Mouse (Mus musculus): ENCODE results near the gene Klhl41.
"Not testable (repeated sequence)": the region's sequence is repeated elsewhere in the genome, so short reads cannot be mapped to it uniquely, and the experiment has no call there.

Klhl41 gene

DNA sequence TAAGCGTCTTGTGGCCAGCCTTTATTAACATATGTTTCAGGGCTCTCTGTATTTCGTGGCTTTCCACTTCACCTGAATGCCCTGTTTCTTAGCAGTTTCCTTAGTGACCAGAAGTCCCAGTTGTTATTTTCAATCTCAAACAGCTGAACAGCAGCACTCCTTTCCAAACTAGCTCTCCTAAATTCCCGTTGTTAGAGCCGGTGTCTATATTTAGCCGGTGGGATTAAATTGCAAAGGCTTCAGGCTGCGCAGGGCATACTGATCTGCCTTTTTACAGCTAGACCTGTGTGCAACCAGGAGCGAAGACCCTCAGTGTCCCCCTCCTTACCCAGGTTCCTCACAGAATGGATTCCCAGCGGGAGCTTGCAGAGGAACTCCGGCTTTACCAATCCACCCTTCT, at the start of gene Klhl41:
Gene Klhl41, plus strand, starts transcription at position 268 of the 400 bp plus-strand sequence.
- DNase-seq (ENCODE audit: low read depth, low spot score), result no peak

DNA sequence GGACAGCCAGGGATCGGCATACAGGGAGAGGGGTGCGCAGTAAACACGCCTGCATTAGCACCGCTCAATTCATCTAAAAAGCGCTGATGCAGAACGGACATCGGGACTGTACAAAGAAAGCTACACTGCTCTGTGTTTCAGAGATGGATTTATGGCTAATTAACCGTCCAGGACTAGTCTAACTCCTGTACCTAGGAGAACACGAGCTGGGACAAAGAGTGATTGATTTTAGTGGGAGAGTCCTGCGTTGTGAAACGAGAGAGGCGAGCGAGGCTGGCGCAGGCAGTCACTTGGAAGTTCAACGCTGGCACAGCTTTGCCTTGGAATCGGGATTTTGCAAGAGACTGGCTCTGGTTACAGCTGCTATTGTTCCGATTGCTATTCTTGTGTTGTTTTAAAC, 40.7 kb upstream of the Klhl41 start:
- DNase-seq (ENCODE audit: low read depth, low spot score), result no peak

- DNase-seq (ENCODE audit: low read depth, low spot score), result no peak
These were observed 40.0 kb upstream of the Klhl41 start for GRCm38 (mm10) chr2:69629914-69630313.

DNA sequence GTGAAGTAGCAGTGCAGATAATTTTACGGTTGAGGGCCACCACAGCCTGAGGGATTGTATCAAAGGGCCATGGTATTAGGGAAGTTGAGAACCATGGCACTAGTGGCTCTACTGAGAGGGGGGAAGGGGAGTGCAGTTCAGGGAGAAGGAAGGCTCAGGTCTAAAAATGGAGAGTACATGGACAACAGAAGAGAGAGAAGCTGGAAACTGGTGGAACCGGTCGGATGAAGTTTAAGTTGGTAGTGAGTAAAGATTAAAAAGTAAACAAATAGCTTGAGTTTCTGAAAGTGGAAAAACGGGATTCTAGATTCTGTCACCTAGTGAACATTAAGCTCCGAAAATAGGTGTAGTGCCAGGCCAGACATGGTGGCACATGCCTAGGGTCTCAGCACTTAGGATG, 39.1 kb upstream of the Klhl41 start:
- no peak for DNase-seq (ENCODE audit: low read depth, low spot score)

GRCm38 (mm10) chr2:69631449-69631848, 38.5 kb upstream of the Klhl41 start:
- peak; percentile 48 for DNase-seq (ENCODE audit: low read depth, low spot score)

GRCm38 (mm10) chr2:69635064-69635701, 34.7 kb upstream of the Klhl41 start:
- DNase-seq (ENCODE audit: low read depth, low spot score), result peak; percentile 85

DNA sequence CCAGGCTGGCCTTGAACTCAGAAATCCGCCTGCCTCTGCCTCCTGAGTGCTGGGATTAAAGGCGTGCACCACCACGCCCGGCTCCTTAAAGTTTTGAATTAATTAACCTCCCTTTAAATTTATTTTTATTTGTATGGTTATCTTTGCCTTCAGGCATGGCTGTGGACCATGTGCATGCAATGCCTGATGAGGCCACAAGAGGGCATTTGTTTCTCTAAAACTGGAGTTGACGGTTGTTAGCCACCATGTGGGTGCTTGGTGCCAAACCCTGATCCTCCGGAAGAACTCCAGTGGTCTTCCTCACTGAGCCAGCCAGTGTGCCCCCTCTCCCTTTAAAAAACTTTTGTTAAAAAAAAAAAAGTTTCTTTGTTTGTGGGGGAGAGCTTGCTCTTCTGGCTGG, 34.1 kb upstream of the Klhl41 start:
- DNase-seq (ENCODE audit: low read depth, low spot score), result peak; percentile 77

- not testable (repeated sequence) for DNase-seq (ENCODE audit: low read depth, low spot score)
These were observed 31.9 kb upstream of the Klhl41 start for GRCm38 (mm10) chr2:69637989-69638388.

DNA sequence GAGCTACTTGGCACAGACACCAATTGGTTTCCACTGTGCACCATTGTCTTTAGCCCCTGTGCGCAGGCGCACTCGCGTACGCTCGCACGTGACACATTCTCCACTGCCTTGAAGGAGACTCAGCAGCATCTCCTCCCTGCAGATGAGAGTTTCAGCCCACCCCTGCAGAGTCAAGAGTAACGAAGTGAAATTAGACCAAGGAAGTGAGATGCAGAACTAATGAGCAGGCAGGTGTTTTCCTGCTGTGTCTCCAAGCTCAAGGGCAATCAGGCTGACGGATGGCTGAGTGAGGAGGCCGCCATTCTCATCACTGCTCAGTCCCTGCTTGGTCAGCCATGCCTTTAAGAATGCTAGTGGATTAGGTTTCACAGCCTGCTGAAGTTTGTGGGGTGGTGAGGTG, 29.8 kb upstream of the Klhl41 start:
- DNase-seq (ENCODE audit: low read depth, low spot score), result no peak

GRCm38 (mm10) chr2:69644968-69645617, 24.8 kb upstream of the Klhl41 start:
- DNase-seq (ENCODE audit: low read depth, low spot score), result no peak

DNA sequence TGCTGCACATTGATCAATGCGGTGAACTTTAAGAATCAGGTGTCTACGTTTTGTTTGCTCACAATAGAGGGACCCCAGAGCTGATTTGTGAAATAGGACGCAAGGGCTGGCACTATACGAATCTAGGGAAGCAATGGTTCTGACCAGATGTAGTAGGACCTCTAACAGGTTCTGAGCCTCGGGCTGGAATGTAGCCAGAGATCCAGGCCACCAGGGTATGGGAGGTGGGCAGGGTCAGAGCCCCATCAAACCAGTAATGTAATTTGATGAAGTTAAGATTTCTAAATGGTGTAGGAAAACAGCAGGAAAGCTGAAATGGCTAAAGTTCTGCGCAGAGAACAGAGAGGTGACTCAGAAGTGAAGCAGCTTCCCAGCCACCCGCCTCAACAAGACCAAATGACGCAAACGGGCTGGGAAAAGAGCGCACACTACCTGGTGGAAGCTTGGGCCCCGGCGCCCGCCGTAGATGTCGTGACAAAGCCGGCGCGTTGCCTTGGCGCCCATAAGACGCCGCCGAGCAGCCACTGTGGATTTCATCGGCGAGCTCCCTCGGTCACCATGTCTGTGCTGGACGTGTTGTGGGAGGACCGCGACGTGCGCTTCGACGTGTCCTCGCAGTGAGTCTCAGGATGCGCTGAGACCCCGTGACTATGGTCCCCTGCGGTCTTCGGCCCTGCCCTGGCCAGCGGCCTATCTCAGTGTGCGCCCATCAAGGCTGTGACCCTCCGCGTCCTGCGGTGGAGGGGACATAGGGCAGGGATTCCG, 23.0 kb upstream of the Klhl41 start, which contains the start of gene Bbs5:
Gene Bbs5, plus strand, starts transcription at position 446 of the 765 bp plus-strand sequence.
- DNase-seq (ENCODE audit: low read depth, low spot score), result peak; percentile 72

- no peak for DNase-seq (ENCODE audit: low read depth, low spot score)
These were observed 20.2 kb upstream of the Klhl41 start for GRCm38 (mm10) chr2:69649716-69650115.

- DNase-seq (ENCODE audit: low read depth, low spot score), result no peak
These were observed 10.6 kb upstream of the Klhl41 start for GRCm38 (mm10) chr2:69659326-69659725.

DNA sequence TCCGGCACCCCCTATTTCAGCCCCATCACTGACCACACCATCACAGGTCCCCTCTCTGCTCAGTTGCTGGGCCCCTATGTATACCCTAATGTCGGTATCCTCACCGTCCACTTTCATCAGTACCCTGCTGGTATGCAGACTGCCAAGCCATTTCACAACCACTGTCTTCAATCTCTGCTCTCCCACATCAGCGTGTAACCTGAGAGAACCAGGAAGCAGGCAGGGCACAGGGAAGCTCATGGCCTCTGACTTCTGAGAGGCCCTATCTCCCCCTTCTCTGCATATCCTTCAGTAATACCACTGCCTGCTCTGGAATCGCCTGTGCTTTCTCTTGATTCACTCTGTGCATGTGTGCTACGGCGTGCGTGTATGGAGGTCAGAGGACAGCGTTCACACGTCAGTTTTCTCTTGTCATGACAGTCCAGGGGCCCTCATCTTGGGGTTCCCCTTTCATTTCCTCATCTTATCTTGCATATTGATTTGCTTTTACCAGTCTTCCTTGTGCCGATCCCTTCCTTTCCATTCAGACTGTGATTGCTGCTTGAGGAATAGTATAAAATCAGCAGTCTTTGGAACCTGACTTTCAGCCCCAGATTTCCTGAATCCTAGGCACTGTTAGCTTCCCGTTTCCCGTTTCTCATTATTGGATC, 6.0 kb upstream of the Klhl41 start:
- DNase-seq (ENCODE audit: low read depth, low spot score), result no peak

DNA sequence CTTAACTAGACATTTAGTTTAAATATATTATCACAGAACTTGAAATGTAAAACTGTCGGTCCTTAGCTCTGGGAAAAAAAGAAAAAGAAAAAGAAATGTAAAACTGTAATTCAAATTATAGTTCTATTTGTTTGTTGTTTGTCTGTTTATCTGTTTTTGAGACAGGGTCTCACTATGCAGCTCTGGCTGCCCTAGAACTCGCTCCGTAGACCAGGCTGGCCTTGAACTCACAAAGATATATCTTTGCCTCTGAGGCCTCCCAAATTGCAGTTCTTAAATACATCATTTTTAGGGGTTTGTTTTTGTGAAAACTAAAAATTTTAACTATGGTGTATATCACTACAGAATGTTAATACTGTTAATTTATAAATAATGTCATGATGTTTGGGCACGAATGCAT, 2.3 kb upstream of the Klhl41 start:
- no peak for DNase-seq (ENCODE audit: low read depth, low spot score)

GRCm38 (mm10) chr2:69668414-69668813, 1.5 kb upstream of the Klhl41 start:
- no peak for DNase-seq (ENCODE audit: low read depth, low spot score)

- DNase-seq (ENCODE audit: low read depth, low spot score), result no peak
These were observed 3.8 kb downstream of the Klhl41 start for GRCm38 (mm10) chr2:69673723-69674122.

GRCm38 (mm10) chr2:69675266-69675665, 5.3 kb downstream of the Klhl41 start:
- no peak for DNase-seq (ENCODE audit: low read depth, low spot score)

DNA sequence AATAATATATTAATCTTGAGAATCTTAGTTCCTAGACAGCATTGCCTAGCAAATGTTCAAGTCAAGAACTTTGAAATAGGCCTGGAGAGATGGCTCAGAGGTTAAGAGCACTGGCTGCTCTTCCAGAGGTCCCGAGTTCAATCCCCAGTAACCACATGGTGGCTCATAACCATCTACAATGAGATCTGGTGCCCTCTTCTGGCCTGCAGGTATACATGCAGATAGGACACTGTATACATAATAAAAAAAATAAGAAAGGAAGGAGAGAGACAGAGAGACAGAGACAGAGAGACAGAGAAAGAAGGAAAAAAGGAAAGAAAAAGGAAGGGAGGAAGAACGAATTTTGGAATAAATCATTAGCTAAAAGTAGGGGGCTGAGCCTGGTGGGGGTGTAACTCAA, 6.8 kb downstream of the Klhl41 start:
- DNase-seq (ENCODE audit: low read depth, low spot score), result peak; percentile 26

DNA sequence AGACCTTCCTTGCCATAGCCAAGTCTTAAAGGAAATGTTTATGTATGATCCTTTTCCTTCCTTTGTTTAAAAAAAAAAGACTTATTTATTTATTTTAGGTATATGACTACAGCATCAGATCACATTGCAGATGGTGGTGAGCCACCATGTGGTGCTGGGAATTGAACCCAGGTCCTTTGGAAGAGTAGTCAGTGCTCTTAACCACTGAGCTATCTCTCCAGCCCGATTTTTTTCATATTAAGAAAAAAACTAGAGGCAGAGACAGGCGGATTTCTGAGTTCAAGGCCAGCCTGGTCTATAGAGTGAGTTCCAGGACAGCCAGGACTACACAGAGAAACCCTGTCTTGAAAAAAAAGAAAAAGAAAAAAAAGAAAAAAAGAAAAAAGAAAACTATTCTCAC, 7.3 kb downstream of the Klhl41 start:
- DNase-seq (ENCODE audit: low read depth, low spot score), result not testable (repeated sequence)

DNA sequence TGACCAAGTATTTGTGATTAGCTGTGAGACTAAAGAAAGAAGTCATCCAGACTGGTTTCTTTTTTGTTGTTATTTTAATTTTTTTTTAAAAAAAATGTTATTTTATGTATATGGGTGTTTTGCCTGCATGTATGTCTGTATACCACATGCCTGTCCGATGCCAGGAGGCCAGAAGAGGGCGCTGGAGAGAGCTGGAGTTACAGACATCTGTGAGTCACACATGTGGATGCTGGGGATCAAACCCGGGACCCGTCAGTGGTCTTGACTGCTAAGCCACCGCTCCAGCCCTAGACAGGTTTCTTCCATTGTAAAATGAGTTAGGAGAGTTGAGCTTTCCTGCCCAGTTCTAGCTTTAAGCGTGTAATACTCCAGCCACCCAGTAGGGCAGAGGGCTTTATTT, 10.1 kb downstream of the Klhl41 start:
- peak; percentile 39 for DNase-seq (ENCODE audit: low read depth, low spot score)

- DNase-seq (ENCODE audit: low read depth, low spot score), result no peak
These were observed 12.0 kb downstream of the Klhl41 start for GRCm38 (mm10) chr2:69681931-69682330.

All from CD4-positive, CD25-positive, alpha-beta regulatory T cell, adult 2 months (primary cell).